Mouse (Mus musculus) cerebellum, adult 9-11 months (tissue): ENCODE measurements at regions not wholly inside any gene's neighbourhood (a gene's known extent, or its start where the extent isn't known, plus 50 kb on each side); places are given as distances from the start of the nearest gene placed in this dataset.

ENCODE experiments used
- DNase-seq: peaks from one replicate; pipeline ENCODE4 v3.0.0; 2022

DNA sequence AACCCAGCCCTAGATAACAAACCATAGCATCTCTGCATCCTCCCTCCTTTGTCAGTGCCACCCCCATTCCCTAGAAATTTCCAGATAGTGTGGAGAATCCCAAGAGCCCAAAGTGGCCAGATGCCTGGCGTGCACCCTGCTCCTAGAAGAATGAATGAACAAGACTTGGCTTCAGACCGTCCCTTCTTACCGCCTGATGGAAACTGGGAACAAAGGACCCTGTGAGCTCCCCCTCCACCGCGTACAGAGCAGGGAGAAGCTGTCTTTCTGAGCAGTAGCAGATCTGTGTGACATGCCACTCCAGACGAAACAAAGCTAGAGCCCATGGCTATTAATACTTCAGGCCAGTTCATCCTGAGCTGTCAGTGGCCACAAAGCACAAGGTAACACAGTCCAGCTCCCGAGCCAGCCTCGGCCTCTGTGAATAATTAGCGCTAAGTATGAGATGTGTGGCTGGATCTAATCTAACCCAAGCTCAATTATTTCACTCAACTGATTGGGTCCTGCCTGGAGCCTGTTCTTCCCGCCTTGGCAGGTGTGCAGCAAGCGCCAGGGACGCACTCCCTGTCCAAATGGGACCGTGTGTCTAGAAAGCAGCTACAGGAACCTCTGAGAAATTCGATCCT is 111.6 kb downstream of the Cxcl12 start:
- DNase-seq, result peak; percentile 10

DNA sequence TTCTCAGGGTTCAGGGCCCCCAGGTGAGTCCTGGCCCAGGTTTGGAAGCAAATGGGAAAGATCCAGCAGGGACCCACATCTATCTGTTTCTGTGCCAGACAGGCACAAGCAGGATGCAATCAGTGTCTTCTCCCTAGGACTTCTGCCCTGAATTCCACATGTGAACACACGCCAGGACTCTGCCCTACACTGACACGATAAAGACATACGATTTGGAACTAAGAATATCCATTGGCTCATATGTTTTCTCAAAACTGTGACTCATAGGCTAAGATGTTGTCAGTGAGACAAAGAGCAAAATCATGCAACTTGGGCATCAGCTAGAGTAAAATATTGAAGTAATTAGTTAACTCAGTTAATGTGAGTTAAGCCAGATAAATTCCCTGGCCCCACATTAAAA is 112.6 kb downstream of the Cxcl12 start:
- DNase-seq, result no peak

DNA sequence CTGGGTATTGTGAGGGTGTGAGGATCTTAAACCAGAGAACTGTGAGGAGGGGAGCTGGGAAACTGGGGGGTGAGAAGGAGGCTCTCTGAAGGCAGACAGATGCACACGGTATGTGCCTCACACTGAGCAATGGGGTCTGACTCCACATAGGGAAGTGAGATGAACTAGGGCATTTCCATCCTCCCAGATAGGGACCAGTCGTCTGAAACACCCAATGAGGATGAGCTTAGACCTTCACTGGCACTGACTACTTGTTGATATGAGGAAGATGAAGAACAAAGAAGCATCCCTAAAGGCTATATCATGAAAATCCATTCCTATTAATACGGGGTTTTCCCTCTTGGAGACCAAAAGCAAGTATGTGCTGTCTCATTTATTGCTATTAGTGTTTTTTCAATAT is 115.3 kb downstream of the Cxcl12 start:
- no peak for DNase-seq

DNA sequence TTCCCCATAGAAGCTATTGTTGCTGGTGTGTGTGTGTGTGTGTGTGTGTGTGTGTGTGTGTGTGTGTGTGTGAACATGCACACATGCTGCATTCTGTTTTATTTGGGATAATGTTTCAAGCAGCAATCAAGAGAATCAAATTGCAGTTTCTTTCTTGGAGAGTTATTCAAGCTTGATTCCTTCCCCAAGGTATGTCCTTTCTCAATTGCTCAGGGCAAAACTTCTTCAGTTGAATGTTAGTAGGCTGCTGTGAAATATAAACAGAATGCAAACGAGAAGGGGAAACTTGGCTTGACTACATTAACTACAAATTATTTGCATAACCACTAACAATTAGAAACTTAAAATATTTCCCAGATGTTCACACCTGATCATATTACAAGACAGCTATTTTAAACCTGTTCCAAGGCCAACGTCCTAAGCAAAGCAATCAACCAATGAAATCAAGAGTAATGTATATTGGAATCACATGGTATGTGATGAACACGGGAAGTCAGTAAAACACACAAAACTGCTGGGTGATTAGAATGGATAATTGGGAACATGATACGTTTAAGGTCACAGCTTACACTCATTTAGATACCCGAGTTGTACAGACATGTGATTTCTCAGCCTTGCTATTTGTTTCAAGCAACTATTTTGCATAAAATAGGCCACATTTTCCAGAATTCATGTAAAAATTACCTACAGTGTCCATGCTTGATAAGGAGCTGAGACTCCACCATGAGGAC is 116.2 kb downstream of the Cxcl12 start:
- no peak for DNase-seq

DNA sequence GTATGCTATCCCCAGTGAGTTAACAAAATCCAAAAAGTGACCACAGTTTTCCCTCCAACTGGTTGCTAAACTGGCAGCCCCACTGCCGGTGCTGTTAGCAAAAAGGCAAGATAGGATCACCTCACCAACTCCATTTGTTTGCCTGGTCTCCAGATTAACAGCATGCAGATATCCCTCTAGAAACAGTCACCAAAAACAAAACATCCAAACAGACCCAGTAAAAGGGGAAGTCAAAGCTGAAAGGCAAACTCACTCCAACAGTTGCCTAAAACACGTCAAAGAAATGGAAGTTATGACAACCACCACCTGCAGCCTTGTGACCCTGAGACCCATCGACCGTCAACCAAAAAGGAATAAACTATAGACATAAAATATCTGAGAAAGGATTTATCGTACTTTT is 119.1 kb downstream of the Cxcl12 start:
- DNase-seq, result no peak

DNA sequence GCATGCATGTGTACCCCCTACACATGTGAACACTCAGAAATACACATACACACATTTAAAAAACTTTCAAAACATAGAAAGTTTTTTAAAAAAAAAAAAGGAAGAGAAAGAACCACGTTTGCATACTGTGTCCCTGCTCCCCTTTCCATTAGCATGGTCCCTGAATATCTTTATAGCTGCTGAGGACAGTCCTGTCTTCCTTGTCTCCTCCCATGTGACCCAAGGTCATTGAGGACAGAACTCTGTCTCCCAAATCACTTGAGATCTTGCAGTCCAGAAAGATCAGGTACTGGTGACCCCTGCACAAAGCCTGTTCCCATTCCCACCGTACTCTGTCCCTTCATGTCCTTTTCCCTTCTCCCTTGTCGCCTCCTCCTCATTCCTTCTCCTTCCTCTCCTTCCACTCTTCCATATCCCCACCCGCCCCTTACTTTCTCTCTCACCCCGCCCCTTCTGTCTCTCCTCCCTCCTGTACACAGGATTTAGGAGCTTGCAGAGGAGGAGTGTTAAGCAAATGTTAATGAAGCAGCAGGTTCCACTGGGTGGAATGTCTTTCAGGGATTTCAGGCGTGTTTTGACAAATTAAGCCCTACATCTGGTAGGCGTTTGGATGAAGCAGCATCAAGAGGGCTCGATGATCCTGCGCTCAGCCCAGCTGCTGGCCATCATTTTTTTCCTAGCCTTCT is 125.6 kb downstream of the Cxcl12 start:
- no peak for DNase-seq

DNA sequence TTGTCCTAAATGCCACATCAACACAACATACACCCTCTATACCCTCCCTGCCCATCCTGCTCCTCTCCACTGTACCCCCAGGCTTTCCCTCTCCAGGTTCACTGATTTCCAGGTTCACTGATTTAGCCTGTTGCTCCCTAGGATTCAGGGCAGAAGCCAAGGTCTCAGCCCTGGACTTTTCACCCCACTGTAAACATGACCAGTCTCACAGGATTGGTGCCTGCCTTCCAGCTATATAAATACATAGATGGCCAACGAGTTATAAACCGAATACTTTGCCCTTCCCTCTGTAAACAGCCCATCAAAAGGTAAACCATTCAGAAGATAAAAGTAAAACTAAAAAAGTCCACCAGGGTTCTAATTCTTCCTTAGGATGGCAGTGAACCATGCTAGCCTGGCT is 129.6 kb downstream of the Cxcl12 start:
- no peak for DNase-seq

DNA sequence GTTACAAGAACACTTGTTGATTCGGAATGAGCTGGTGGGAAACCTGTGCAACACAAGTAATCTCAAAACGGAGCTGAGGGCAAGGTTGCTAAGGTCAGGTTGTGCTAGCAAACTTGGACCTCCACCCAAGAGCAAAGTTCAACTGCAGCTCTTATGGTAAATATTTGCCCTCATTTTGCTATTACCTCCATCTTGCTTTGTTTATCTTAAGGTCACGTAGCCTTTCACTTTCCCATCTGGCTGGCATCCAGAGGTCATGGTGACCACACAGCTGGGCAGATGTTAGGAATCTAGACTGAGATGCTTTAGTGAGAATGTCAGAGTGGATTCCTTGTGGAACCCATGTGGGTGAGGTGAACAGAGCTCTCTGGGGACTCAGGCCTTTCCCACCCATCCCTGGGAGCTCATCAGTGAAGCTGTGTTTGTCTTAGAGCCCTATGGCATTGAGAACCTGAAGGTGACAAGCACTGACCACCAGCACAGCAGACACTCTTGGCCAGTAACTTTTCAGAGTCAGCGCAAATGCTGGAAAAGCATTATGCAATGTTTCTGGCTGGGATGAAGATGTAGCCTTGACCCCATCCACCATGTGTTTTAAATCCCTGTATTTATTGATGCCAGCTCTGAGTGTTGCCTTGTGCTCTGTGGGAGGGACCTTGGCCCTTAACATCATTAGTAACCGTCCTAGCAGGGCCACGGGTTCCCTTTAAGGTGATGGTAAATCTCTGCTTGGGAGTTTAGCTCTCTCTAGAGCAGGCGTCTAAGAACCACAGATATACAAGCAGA is 131.4 kb downstream of the Cxcl12 start:
- no peak for DNase-seq

DNA sequence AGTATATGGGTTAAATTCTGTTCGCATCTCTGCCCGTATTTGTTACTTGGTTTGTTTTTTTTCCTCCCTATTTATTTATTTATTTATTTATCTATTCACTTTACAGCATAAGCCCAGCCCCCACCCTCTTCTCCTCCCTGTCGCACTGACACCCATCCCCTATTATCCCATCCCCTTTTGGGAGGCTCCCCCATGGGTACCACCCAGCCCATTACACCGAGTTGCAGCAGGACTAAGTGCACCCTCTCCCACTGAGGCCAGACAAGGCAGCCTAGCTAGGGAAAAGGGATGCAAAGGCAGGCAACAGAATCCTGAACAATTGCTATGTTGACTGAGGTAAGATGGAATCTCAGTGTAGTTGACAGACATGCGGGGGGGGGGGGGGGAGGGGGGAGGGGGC is 135.0 kb downstream of the Cxcl12 start:
- DNase-seq, result no peak

DNA sequence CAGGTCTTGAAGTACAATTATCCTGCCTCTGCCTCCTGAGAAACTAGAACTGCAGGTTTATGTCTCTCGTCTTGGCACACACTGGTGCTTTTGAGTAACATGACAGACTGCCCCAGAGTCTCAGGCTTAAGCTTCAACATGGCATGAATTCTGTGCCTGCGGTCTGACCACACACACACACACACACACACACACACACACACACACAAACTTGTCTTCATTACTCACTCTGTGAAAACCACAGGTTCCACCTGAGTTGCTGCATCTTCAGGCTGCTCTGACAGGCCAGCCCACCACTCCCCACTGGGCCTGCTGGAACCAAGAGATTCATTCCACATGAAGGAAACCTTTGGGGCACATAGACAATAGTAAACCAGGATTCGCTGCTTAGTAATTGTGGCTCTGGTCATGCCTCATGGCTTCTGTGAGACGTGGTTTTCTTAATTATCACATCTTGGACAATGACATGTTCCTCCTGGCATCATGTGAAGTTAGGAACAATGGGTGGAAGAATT is 137.5 kb downstream of the Cxcl12 start:
- DNase-seq, result no peak

DNA sequence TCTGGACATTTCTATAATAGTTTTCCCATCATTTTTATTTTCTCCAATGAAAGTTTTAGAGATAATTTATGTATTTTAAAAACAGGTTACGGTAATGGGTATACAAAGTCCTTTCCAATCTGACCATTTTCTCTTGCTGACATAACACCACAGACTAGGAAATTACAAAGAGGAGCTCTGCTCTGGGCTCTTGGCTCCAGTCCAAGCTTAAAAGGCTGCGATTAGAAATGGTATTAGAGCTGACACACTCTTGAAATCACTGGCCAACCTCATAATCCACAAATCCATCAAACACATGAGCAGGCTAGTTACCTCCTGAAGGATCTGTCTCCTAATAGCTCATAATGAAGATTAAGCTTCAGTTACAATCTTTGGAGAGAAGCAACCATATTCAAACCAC is 140.3 kb downstream of the Cxcl12 start:
- DNase-seq, result no peak

DNA sequence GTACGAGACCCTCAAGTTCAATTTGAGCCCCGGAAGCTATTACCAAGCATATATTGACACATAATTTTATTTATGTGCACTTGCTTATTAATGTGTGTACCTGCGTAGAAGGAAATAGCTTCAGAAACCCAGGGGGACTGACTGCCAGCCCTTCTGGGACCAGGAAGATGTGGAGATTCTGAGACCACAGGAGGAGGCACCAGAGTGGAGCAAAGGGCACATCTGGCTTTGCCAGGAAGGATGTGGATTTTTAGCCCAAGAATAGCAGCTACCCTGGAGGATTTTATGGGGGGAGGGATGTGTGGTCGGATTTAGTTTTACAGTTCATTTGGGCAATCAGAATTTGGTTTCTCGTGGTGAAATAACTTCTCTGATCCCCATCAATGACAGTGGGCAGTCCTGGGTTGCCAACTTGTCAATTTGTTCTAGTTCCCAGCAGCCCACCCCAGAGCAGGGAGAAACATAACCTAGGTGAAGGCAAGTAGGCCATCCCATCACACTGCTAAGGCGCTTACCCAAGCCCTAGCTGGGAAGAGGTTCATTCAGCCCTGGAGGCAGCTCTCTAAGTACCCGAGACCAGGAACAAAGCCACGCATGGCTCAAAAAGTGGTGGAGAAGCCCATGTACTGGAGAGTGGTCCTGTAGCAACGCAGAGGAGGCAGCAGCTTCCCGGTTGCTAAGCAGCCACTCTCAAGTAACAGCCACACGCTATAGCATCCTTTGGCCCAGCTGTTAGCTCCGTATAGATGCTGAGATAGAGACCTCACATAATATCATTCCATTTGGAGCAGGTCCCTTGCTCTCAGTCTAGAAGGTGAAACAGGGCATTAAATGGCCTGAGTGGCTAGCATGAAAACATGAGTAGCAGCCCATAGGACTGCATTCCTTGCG is 144.8 kb downstream of the Cxcl12 start:
- DNase-seq, result no peak

DNA sequence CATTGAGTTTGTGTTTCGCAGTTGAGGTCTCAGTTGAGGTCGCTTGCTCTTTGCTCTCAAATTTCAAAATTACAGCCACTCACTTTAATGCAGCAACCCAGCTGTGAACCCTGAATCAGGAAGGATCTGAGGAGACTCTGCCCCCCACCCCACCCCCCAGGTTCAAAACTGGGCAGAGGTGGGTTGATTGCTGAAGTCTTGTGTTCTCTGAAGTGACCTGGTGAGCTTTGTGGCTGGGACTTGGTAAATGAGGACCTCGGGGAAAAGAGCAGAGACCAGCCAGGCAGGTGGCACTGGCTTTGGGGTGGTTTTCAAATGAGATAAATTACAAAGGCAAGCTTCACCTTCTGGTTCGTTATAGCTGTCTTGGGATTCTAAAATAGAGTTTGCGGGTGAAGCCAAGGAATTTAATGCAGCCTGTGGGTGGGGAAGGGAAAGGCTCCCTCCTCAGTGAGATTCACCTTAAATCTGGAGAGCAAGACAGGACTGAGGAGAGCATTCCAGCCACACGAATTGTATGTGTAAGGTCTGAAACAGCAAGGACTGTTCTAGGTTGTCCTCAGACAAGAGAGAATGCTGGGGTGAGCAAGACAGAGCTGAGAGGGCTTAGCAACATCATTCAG is 145.7 kb downstream of the Cxcl12 start:
- DNase-seq, result no peak

DNA sequence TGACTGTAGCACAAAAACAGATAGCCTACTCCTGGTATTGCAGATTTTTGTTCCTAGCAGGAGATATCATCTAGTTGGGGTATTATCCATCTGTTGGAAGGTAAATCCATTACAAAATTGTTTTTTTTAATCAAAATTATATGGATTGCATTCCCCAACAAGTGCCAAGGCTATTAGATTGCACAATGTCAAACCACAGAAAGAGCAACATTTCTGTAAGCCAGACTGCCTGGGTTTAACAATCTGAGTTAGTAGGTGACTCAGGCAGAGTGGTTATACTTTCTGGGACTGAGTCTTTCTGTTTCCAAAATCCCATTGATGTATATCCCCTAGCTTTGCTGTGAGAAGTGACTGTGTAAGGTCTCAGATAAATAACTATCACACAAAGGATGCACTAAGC is 155.0 kb downstream of the Cxcl12 start:
- DNase-seq, result no peak

DNA sequence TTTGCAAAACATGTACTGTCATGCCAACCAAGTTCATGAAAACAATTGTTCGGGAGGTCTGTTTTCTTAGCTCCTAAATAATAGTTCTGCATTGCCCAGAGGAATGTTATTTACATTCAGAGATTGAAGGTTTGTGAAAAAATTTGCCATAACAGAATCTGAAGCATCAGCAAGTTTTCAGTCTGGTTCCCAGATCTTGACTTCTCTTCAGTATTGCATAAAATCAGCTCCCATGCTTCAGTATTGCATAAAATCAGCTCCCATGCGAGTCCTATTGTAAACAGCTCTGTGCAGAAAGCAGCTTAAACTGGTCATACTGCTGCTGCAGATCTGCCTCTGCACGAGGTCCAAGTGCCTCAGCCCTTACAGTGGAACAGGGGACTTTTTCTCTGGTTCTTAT is 155.5 kb downstream of the Cxcl12 start:
- no peak for DNase-seq

DNA sequence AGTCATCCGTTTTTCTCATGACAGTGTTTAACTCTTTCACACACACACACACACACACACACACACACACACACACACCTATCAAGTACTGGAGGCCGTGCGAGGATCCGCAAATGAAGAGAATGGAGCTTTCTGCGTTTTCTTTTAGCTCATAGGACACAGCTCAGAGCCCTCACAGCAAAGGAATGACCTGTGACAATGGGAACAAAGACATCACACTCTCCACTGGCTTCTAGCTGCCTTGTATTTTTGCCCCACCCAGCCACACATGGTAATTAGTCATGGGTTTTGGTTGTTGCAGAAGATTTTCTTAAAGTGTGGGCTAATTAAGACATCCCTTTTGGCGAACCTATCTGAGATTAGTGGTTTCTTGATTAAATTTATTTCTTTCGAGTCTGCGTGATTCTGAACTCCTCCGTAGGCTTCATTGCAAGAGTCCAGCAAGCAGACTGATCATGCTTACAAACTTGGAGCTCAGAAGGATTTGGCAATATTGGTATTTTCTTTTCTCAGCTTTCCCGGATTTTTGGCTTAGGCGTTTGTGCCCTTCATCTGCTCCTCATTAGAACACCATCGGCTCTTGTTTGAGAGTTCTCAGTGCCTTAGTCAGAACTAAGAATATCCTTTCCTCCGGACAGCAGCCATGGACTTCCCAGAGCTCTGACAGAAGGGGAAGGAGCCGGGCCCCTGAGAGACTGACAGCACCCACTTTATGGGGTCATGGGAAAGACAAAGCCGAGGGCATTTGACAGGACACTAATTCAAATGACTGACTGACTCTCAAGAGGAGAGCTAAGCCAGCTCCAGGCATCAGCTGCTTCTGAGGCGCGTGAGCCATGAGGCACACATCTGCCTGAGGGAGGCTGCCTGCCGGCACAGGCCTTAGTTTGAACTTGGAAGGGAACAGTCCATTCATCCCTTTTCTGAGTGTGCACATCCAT is 158.8 kb downstream of the Cxcl12 start:
- DNase-seq, result no peak

DNA sequence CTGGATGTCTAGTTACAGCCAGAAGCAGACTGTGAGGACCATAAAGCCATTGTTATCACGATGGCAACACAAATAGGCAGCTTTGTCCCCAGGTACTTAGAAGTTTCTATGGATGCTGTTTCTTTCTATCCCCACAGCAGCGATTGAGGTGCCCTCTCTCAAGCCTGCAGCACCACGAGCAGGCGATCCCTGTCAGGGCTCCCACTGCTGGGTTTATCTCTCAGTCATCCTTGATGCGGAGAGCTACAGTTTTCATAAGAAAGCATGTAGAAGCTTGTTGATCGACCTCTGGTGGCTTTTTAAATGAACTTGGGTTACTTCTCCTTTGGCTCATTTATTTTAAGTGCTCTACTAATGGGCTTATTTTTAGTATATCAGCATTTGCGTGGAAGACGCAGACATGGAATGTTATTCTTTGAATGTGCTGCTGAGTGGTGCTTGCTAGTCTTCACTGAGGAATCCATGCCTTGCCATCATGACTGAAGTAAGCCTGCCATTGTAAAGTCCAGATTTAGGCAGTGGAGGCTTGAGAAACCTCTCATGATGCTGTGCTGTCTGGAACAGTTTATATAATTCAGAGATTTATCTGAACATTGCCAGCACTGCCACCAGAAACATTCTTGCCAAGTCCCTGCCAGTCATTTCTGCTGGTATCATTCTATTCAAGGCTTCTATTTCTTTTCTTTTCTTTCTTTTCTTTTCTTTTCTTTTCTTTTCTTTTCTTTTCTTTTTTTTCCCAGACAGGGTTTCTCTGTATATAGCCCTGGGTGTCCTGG is 161.0 kb downstream of the Cxcl12 start:
- no peak for DNase-seq

DNA sequence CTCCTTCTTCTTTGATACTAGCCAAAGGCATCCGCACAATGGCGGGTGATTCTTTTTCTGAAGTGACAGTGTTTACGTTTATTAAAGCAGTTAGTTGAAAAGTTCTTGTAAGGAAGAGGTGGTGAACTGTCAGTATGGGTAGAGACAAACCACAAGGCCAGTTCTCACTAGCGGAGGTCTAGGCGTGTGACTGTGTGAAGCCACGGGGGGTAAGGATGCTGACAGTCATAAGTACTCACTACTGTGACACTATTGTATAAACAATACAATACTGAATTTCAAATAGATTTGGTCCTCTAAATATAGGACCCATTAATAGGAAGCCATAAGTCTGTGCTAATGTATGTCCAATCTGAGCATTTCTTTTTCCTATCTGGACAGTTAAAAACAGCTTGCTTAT is 161.9 kb downstream of the Cxcl12 start:
- no peak for DNase-seq

DNA sequence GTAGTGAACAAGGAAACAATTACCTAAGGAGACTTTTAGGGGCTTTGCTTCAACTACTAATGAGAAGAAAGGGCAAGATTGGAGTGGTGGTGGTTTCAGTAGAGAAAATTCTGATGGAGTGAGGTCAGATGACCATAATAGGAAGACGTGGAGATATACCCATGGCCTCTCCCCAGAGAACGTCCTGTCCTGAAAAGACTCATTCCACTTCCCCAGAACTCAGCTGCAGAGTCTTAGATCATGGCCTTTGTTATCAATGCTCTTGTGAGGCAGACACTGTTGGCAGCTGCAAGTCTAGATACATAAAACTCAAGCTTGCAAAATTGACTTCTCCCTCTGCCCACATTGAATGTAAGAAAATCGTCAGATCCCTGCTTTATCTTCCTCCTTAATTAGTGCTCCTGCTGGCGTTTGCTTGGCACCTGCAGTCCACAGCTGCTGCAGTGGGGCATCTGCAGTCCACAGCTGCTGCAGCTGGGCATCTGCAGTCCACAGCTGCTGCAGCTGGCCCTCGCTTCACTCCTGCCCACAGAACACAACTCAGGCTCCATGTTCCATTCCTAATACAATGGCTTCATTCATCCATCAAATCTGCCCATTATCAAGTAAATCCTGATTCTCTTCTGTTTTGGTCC is 162.5 kb downstream of the Cxcl12 start:
- no peak for DNase-seq
